Mouse (Mus musculus) lung, postnatal 14 days (tissue): Measurements from ENCODE around the gene Slc22a3.

Experiments used
- DNase-seq: peaks from one replicate; pipeline ENCODE4 v3.0.0; 2021

The Slc22a3 gene

GRCm38 (mm10) chr17:12466501-12467000, 41.0 kb downstream of the Slc22a3 start:
- DNase-seq, result no peak

GRCm38 (mm10) chr17:12461168-12461567, 46.3 kb downstream of the Slc22a3 start:
- no peak for DNase-seq

GRCm38 (mm10) chr17:12455143-12455790, 52.2 kb downstream of the Slc22a3 start:
- DNase-seq, result peak; percentile 48

DNA sequence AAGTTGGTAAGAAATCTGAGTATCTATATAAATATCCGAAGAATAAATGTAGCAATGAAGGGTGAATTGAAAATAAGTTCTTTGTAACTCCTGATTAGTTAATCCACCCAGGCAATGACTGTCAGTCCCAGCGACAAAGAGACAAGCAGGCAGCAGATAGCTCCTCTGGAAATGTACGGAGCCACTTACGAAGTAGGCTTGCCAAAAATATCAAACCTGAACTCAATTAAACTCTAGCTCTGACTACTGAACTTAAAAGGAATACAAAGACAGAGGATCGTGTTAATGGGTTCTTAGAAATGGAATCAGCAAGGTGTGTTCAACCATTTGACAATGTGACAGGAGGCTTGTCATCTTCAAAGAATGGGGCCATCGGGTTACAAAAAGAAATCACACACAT, 53.8 kb downstream of the Slc22a3 start:
- DNase-seq, result no peak

DNA sequence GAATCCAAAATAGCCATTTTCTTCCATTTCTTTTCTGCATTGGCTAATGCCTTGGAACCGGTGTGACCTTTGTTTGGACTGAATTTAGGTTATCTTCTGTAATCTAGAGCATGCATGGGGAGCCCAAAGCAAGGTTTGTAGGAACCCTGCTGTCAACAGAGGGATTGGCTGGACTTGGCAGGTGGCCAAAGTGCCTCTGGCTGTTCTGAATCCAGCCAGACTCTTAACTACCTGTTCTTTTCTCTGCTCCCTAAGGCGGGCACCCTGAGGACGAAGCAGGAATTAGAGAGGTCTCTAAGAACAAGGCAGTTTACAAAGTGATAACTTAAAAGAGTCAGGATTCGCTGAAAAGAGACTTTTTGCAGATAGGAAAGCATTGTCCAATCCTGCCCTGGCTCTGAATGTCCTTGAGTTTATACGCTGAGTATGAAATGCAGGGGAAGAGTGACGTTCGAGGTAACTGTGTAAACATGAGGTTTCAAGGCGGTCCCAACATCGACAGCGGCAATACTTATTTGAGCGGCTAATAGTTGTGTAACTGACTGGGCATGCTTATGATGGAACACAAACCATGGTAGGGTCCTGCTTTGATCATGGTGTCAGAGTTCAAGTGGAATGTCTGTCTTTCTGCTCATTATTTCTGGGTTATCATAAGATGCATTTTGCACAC, 54.5 kb downstream of the Slc22a3 start:
- no peak for DNase-seq

DNA sequence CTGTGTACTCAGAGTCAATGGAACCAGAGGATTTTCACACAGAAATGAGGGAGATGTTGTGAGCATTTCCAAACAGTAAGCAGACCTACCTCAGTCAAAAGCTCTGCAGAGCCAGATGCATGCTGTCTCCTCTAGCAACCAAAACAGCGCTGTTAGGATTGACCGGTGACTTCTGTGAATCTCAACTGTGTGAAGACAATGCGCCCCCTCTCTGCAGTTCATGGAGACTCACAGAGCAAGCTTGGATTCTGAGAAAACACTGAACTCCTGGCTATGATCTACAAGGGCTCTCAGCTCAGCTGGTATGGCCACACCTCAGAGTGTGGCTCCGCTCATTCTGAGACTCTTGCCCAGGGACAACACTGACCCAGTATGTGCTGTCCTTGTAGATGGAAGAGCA, 56.3 kb downstream of the Slc22a3 start:
- no peak for DNase-seq

GRCm38 (mm10) chr17:12444561-12444960, 62.9 kb downstream of the Slc22a3 start:
- DNase-seq, result no peak

GRCm38 (mm10) chr17:12437771-12438170, 69.7 kb downstream of the Slc22a3 start:
- no peak for DNase-seq

DNA sequence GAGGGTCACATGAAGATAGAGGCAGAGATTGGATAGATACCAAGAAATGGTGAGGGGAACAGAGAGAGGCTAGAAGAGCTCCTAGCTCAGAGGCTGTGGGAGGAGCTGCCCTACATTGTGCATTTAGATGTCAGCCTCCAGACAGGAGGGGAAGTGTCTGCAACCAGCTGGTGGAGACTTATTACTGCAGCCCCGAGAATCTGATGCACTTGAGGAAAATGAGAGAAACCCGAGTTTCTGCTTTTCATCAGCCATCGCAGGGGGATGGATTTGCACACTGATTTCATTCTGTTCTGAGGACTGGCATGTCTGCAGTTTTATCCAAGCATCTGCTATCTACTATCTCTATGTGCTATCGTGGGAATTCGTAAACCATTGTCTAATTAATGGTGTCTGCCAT, 75.8 kb downstream of the Slc22a3 start:
- DNase-seq, result no peak

DNA sequence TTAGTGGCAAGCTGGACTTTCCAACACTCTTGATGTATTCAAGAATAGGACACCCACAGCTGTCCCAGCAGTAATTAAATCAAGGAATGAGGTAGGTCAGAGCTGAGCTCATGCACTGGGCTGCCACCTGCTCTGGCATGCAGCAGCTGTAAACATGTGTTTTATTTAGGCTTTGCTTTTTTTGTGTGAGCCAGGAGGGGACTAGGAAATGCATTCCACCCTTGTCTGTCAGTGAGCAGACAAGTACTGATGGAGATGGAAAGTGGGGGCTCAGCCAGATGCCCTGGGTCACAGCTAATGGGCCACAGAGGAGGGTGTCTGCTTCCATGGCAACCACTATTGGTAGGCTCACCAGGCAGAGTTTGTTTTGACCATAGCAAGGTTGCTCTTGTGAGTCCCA, 79.1 kb downstream of the Slc22a3 start:
- no peak for DNase-seq

GRCm38 (mm10) chr17:12427156-12427555, 80.3 kb downstream of the Slc22a3 start:
- no peak for DNase-seq

DNA sequence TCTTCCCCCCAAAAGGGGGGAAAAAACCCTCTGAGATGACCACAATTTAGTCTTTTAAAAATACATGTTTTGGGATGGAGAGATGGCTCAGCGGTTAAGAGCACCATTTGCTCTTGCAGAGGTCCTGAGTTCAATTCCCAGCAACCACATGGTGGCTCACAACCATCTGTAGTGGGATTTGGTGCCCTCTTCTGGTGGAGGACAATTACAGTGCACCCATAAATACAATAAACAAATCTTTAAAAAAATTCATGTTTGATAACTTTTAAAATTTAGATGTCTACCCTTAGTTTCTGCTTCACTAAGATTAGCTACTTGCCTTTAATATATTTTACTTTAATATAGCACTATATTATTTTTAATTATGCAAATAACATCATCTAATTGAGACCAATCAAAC, 85.4 kb downstream of the Slc22a3 start:
- DNase-seq, result no peak

- DNase-seq, result no peak
Observed at GRCm38 (mm10) chr17:12420886-12421574, 86.5 kb downstream of the Slc22a3 start.

GRCm38 (mm10) chr17:12419491-12420079, 87.9 kb downstream of the Slc22a3 start:
- no peak for DNase-seq

DNA sequence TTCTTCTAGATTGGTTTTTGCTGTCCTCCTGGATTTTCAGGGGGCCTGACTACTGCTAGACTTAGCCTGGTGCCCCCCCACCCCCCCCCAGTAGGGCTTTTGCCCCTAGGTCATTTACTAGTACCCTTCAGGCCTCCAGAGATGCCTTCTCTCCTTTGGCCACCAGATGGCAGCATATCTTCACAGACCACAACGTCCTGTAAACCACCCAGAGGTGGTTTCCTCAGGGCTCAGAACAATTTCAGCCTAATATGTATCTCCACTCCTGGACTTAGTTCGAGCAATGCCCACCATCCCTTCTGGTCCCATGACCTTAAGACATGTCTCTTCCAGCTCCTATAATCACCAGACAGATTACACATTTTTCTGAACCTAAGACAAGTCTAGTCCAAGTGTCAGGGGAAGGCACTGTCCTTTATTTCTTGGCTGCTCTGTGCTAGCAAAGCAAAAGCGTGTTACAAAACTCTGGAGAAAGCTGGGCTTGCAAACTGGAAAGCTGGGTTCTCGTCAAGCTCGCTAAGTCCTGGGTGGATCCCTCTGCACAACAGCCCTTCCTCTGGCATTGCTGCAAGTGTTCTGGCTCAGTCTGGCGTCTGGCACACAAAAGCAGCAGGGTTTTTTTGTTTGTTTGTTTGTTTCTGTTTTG, 91.1 kb downstream of the Slc22a3 start:
- peak; percentile 87 for DNase-seq

- no peak for DNase-seq
Observed at GRCm38 (mm10) chr17:12415741-12416140, 91.8 kb downstream of the Slc22a3 start.

- no peak for DNase-seq
Observed at GRCm38 (mm10) chr17:12415031-12415735, 92.3 kb downstream of the Slc22a3 start.

DNA sequence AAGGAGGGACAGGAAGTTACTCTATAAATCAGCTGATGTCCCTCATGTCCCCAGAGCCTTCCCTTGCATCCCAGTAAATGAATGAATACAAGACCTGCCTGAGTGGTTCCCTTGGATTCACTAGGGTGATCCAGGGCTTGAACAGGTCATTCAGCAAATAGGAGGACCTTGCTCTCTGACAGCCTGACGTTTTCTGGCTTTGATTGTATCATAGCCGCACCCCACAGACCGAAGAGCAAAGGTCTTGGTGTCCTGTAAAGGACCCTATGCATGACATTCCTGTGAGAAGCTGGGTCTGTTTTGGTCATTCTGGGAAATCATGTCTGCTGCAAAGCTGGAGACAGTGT, 94.6 kb downstream of the Slc22a3 start:
- DNase-seq, result no peak

DNA sequence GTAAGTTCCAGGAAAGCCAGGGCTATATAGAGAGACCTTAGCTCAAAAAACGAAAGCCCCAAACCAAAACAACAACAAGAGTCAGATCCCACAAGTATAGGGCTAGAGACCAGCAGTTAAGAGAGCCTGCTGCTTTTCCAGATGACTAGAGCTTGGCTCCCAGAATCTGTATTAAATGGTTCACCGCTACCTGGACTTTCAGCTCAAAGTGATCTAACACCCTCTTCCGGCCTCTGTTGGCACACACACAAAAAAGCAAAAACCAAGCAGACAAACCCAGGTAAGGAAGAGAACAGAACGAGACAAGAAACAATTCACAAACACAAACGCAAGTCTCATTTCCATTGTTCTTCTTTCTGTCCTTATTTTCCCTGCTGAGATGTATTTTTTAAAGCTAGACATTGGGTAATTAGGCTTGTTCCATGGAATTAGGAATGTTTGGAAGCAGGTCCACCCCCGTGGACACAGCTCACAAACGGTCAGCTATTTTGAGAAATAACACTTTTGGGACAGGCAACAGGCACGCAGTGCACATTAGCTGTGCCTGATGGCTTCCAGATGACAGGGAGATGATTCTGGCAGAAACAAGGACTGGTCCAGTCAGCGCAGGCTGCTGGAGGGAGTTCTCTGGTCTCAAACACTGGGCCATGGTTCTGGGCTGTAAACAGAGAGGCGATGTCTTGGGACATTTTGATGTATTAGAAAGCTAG, 95.2 kb downstream of the Slc22a3 start:
- DNase-seq, result peak; percentile 82

GRCm38 (mm10) chr17:12409346-12409944, 98.1 kb downstream of the Slc22a3 start:
- no peak for DNase-seq

GRCm38 (mm10) chr17:12403420-12403819, 104.1 kb downstream of the Slc22a3 start:
- peak; percentile 55 for DNase-seq
